Mouse (Mus musculus) cerebellum, adult 2 months (tissue): ENCODE data around the gene Fgfrl1.

ENCODE experiments used
- CTCF ChIP-seq: fragments of 200-500 bp; IDR thresholded peaks from 2 replicates; pipeline ENCODE4 v1.5.1; 2011; ENCODE audit warnings: low read depth, mild to moderate bottlenecking, control low read depth, low read length, moderate library complexity, borderline replicate concordance; ENCODE audit not compliant: insufficient read depth
- POLR2A ChIP-seq: fragments of 200-500 bp; IDR thresholded peaks from 2 replicates; pipeline ENCODE4 v1.6.1; 2011; ENCODE audit warnings: low read length, control low read depth, borderline replicate concordance; ENCODE audit not compliant: insufficient read depth

- TF ChIP-seq POLR2A = no peak
- no peak for TF ChIP-seq CTCF
Measured at GRCm38 (mm10) chr5:108671757-108672156, 20.4 kb upstream of the Fgfrl1 start.
